Mouse (Mus musculus) macrophage (primary cell): Measurements from ENCODE around the gene Ank. TPM values are rescaled to one million over a fixed set of nuclear protein-coding genes. Genes with fewer than 3 reads are reported as not detected.

Experiments used
- H3K27ac ChIP-seq: fragments of 350-480 bp; formaldehyde crosslinking; 2 replicates; pipeline ENCODE4 v1.9.0; 2021
- H3K36me3 ChIP-seq: fragments of 350-480 bp; formaldehyde crosslinking; 2 replicates; pipeline ENCODE4 v1.9.0; 2021; ENCODE audit errors: inconsistent target
- H3K4me3 ChIP-seq: fragments of 350-480 bp; formaldehyde crosslinking; 2 replicates; pipeline ENCODE4 v1.9.0; 2021; ENCODE audit errors: inconsistent target
- H3K79me2 ChIP-seq: fragments of 350-480 bp; formaldehyde crosslinking; 2 replicates; pipeline ENCODE4 v1.9.0; 2021; ENCODE audit errors: inconsistent target
- WGBS: methylation state at CpG from one replicate; pipeline ENCODE4 v1.1.7; 2026; ENCODE audit warnings: inconsistent platforms; ENCODE audit not compliant: missing documents; 5-methylcytosine and 5-hydroxymethylcytosine counted together
- polyA plus RNA-seq: library from polyadenylated mRNA; stranded (reverse); fragments of 250-400 nt; gene quantifications from 3 replicates; pipeline ENCODE4 v1.2.4, GENCODE M21; 2018; ENCODE audit warnings: inconsistent platforms

Gene Ank
- polyA plus RNA-seq, 1 experiment from 2014 or later, result 22.5 TPM

DNA sequence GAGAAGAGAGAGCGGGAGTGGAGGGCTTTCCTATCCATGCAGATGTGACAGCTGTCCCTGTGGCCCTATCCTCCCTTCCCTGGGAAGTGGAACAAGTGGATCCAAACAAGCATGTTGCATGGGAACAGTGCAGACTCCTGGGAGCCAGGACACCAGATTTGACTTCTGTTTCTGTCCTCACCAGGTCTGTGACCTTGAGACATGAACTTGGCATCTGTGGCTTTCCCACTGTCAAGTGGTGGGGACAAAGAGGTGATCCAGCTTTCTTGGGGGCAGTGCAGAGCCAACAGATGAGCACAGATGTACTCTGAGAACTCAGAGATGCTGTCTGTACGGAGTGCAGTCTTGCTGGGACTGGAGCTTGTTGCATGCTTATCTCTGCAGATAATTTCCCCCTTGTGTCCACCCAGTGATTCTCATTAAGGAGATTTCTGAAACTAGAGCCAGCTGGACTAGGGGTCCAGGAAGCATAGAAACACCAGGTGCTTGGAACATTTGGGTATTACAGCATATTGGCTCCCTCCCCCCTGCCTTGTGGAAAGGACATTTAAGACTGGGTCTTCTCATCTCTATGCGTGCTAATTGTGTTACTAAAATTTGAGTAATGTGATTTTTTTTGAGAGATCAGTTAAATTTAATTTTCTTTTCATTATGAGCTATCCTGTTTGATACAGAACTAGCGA is 14.0 kb downstream of the Ank start:
- H3K36me3 ChIP-seq, result no peaks in the 10 kb centered on the region
- WGBS, result 89% methylated on average over 4 of the region's 4 CpGs
- peaks cover 93% of the 10 kb centered on the region for H3K79me2 ChIP-seq
- no peak overlapping the region for H3K27ac ChIP-seq
- H3K4me3 ChIP-seq, result no peak overlapping the region

GRCm38 (mm10) chr15:27481956-27482355 is 15.5 kb downstream of the Ank start:
- Histone ChIP-seq H3K27ac (no peak overlapping the region), H3K36me3 (no peaks in the 10 kb centered on the region), H3K4me3 (no peak overlapping the region), H3K79me2 (peaks cover 90% of the 10 kb centered on the region)
- 98% methylated on average over 4 of the region's 4 CpGs for WGBS

DNA sequence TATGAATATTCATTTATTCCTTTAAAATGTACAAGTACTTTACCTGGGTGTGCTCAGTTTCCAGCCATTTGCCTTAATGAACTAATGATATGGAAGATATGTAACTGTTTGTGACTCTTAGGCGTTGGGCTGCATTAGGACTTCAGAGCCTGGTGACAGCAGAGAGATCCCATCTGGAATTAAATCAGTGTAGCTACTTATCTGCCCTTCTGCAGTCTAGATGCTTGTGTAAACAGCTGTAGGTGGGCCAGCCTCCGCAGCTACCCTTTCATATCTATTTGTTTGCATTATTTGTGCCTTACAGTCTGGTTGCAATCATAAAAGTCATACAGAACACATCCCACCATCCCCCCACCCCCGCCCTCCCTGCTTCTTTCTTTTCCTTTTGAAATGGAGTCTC is 16.7 kb downstream of the Ank start:
- H3K27ac ChIP-seq, result no peak overlapping the region
- H3K79me2 ChIP-seq, result peaks cover 81% of the 10 kb centered on the region
- H3K4me3 ChIP-seq, result no peak overlapping the region
- no peaks in the 10 kb centered on the region for H3K36me3 ChIP-seq
- WGBS, result 90% methylated on average over 3 of the region's 3 CpGs

DNA sequence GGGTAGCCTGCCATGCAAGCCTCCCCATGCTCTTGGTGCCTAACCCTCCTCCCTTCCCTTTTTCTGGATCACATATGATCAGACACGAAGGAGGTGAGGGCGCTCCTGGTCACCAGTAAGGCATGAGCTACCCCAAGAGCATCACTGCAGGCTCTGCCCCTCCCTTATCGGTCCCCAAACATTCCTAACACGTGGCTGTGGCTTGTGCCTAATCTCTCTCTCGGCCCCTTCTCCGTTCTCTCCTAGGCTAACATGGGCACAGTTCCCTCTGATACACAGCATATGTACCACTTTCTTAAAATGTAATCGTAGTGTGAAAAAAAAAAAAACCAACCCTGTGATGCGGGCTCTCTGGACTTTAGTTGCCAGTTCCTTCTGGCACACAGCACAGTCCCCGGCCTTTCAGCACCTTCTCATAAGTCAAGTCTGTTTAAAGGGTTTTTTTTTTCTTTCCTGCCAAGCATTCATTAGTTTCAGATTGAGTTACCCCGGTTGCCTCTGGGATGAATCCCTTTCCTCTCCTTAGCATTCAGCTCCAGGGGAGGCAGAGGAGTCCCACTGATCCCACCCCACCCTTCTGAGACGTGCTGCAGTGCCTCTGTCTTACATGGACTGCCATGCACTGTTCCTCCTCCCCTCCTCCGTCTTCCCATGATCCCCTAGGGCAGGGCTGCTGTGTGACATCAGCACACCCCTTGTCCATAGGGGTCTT is 19.2 kb downstream of the Ank start:
- WGBS, result 89% methylated on average over 12 of the region's 12 CpGs
- Histone ChIP-seq H3K36me3 (no peaks in the 10 kb centered on the region), H3K79me2 (peaks cover 60% of the 10 kb centered on the region), H3K27ac (no peak overlapping the region), H3K4me3 (no peak overlapping the region)

- Histone ChIP-seq H3K79me2 (peaks cover 55% of the 10 kb centered on the region), H3K36me3 (no peaks in the 10 kb centered on the region), H3K4me3 (no peak overlapping the region), H3K27ac (no peak overlapping the region)
- WGBS, result 95% methylated on average over 5 of the region's 5 CpGs
These were observed 19.8 kb downstream of the Ank start for GRCm38 (mm10) chr15:27486279-27486618.

- Histone ChIP-seq H3K4me3 (no peak overlapping the region), H3K27ac (no peak overlapping the region), H3K36me3 (no peaks in the 10 kb centered on the region), H3K79me2 (peaks cover 47% of the 10 kb centered on the region)
- 81% methylated on average over 8 of the region's 8 CpGs for WGBS
These were observed 20.6 kb downstream of the Ank start for GRCm38 (mm10) chr15:27487059-27487458.

- 97% methylated on average over 10 of the region's 10 CpGs for WGBS
- Histone ChIP-seq H3K36me3 (no peaks in the 10 kb centered on the region), H3K4me3 (no peak overlapping the region), H3K79me2 (peaks cover 41% of the 10 kb centered on the region), H3K27ac (no peak overlapping the region)
These were observed 21.6 kb downstream of the Ank start for GRCm38 (mm10) chr15:27488042-27488441.

GRCm38 (mm10) chr15:27490676-27491075 is 24.2 kb downstream of the Ank start:
- Histone ChIP-seq H3K4me3 (no peak overlapping the region), H3K27ac (no peak overlapping the region), H3K36me3 (no peaks in the 10 kb centered on the region), H3K79me2 (peaks cover 27% of the 10 kb centered on the region; the same call in 1 of the 2 replicates)
- WGBS, result 91% methylated on average over 9 of the region's 9 CpGs

- H3K27ac ChIP-seq, result no peak overlapping the region
- WGBS, result 45% methylated on average over 8 of the region's 8 CpGs
These were observed 25.1 kb downstream of the Ank start for GRCm38 (mm10) chr15:27491425-27492070.

GRCm38 (mm10) chr15:27492156-27492555 is 25.7 kb downstream of the Ank start:
- H3K79me2 ChIP-seq, result peaks cover 17% of the 10 kb centered on the region; the same call in 1 of the 2 replicates
- no peak overlapping the region for H3K4me3 ChIP-seq
- no peak overlapping the region for H3K27ac ChIP-seq
- no peaks in the 10 kb centered on the region for H3K36me3 ChIP-seq
- WGBS, result 92% methylated on average over 10 of the region's 10 CpGs

More at GRCm38 (mm10) chr15:27491425-27492070, 25.1 kb downstream of the Ank start:
- no peaks in the 10 kb centered on the region for H3K36me3 ChIP-seq
- peaks cover 20% of the 10 kb centered on the region; the same call in 1 of the 2 replicates for H3K79me2 ChIP-seq
- H3K4me3 ChIP-seq, result no peak overlapping the region

GRCm38 (mm10) chr15:27492734-27493133 is 26.3 kb downstream of the Ank start:
- H3K36me3 ChIP-seq, result no peaks in the 10 kb centered on the region
- no peak overlapping the region for H3K4me3 ChIP-seq
- 100% methylated on average over 1 of the region's 1 CpGs for WGBS
- no peak overlapping the region for H3K27ac ChIP-seq
- H3K79me2 ChIP-seq, result peaks cover 17% of the 10 kb centered on the region; the same call in 1 of the 2 replicates

DNA sequence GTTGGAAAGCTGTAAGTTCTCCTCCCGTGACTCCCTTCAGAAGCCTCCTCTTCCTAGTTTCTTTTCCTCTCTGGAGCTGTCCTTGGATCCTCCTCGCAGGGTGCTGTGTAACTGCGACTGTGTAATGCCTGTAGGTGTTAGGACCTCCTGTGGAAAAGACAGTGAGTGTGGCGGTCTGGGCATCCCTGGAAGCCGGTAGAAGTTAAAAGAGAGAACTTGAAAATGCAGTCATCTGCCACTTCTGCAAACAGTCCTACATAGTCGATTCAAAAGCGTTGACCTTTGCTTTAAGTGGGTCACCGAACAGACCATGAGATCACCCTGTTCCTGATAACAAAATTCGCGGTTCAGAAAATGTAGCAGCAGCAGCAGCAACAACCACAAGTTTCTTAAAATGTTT is 27.0 kb downstream of the Ank start:
- WGBS, result 70% methylated on average over 10 of the region's 10 CpGs
- Histone ChIP-seq H3K36me3 (no peaks in the 10 kb centered on the region), H3K79me2 (peaks cover 11% of the 10 kb centered on the region; the same call in 1 of the 2 replicates), H3K4me3 (no peak overlapping the region), H3K27ac (no peak overlapping the region)

DNA sequence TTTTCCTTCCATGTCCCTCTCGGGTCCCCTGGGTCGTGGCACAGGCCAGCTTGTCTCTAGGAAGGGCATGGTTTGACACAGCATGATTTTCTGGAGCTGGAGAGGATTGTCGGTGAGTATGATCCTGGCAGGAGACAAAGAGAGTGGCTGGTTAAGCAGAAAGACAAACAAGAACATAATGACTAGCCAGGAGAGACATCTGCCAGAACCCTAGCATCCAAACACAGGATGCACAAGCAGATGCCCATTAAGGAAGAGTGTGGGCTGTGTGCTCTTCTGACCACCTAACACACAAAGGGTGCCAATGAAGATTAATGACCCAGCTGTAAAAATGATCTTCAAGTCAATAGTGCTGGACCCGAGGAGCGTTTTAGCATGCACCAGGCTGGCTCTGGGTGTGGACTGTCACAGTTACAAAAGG is 29.5 kb downstream of the Ank start:
- Histone ChIP-seq H3K4me3 (no peak overlapping the region), H3K36me3 (no peaks in the 10 kb centered on the region), H3K79me2 (peaks cover 11% of the 10 kb centered on the region; the same call in 1 of the 2 replicates), H3K27ac (no peak overlapping the region)
- 92% methylated on average over 5 of the region's 5 CpGs for WGBS

DNA sequence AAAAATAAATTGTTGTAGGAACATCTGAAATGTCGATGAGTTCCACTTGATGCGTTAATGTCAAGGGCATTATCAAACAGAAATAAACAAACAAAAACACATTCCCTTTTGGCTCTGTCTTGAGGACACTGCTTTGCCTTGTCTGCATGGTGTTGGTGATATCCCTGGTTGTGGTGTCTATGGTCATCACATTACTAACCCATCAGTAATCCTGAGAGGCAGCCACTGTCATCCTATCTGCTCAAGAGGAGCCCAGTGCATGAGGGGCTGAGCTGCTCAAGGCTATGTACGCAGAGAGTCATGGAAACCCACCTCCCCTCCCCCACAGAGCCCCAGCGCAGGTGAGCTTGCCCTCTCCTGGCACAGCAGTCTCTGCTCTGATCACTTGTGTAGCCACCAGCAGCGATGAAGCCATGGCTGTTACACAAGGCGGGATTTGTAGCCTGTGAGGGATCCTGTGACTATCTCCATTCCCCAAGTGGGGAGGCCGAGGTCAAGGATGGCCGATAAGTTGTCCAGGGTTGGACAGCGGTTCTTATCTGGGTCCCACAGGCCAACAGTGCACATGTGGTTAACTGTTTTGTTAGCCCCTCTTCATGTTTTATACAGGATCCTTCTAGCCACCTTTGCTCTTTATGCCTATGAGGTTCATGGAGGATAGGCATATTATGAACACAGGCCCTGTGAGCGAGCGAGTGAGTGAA is 30.3 kb downstream of the Ank start:
- Histone ChIP-seq H3K79me2 (peaks cover 11% of the 10 kb centered on the region; the same call in 1 of the 2 replicates), H3K4me3 (no peak overlapping the region), H3K36me3 (no peaks in the 10 kb centered on the region), H3K27ac (no peak overlapping the region)
- WGBS, result 97% methylated on average over 11 of the region's 11 CpGs
